9 mouse cellular contexts compared by ENCODE assay signal in genomic region chr2:132102505-132103130, GRCm38 (mm10). TPM values are rescaled to one million over a fixed set of nuclear protein-coding genes. Genes with fewer than 3 reads are reported as not detected.
DNase-seq lines count a peak whose midpoint lies in the region; ATAC-seq and TF ChIP-seq lines count a peak whose summit lies in the region.
"Had no signal": no experiment of that assay in that cellular context is flagged by ENCODE, and none has a peak within 500 bp of the region (broad histone marks: within the 10 kb centered on the region; RNA-seq: fewer than 3 reads in every experiment).

No protein-coding gene starts in this region.

- H3K27me3 ChIP-seq in heart, embryonic 11.5 days (ENCODE audit: control insufficient read depth, insufficient read depth, low read length) = no peaks in the 10 kb centered on the region
- no peaks in the 10 kb centered on the region for H3K27me3 ChIP-seq in kidney, embryonic 14.5 days (ENCODE audit: control insufficient read depth, insufficient read depth, low read length)
- no peaks in the 10 kb centered on the region for H3K27me3 ChIP-seq in megakaryocyte, embryonic 14.5 days (replicated peaks)

- 69% methylated on average over 10 of the region's 10 CpGs for WGBS in heart, embryonic 11.5 days (ENCODE audit: insufficient replicate concordance)
- WGBS in bone marrow, adult 2 months = 7% methylated on average over 10 of the region's 10 CpGs
- WGBS in kidney, embryonic 14.5 days = 56% methylated on average over 10 of the region's 10 CpGs

- DNase-seq in heart, postnatal 4 days = no peak
- DNase-seq in right cerebral cortex, postnatal 10 days (ENCODE audit: low spot score in 2 of 2) = no peak
- no peak for DNase-seq in frontal cortex, postnatal 36 days (ENCODE audit: low spot score in 2 of 2)
- no peak for DNase-seq in ovary, postnatal 10 days (ENCODE audit: low spot score)

- H3K9me3 ChIP-seq in heart, embryonic 11.5 days (replicated peaks; ENCODE audit: control insufficient read depth, low read length) = no peaks in the 10 kb centered on the region
- no peaks in the 10 kb centered on the region for H3K9me3 ChIP-seq in kidney, embryonic 14.5 days (ENCODE audit: control insufficient read depth, low read length)
- no peaks in the 10 kb centered on the region for H3K9me3 ChIP-seq in megakaryocyte, embryonic 14.5 days
- H3K9me3 ChIP-seq: G1E had no signal

- no peak overlapping the region for H3K27ac ChIP-seq in heart, embryonic 11.5 days (ENCODE audit: low read depth, low read length)
- H3K27ac ChIP-seq in bone marrow, adult 2 months (ENCODE audit: control insufficient read depth, insufficient read depth, low read depth, low read length, poor library complexity) = peak overlapping the region; percentile 73
- H3K27ac ChIP-seq in kidney, embryonic 14.5 days (ENCODE audit: low read depth, low read length) = peak overlapping the region; percentile 4; the same call in 1 of the 2 replicates

- H3K36me3 ChIP-seq in heart, embryonic 11.5 days (ENCODE audit: control insufficient read depth, insufficient read depth, low read length) = no peaks in the 10 kb centered on the region
- H3K36me3 ChIP-seq in kidney, embryonic 14.5 days (ENCODE audit: control insufficient read depth, insufficient read depth, low read length) = no peaks in the 10 kb centered on the region; the same call in 1 of the 2 replicates
- H3K36me3 ChIP-seq in megakaryocyte, embryonic 14.5 days (replicated peaks; ENCODE audit: low read length) = peaks cover 21% of the 10 kb centered on the region

- no peak for TF ChIP-seq CTCF in bone marrow, adult 2 months (IDR thresholded peaks at IDR 0.05; ENCODE audit: control insufficient read depth, insufficient read depth, low read length)

- peaks cover 31% of the 10 kb centered on the region for H3K4me1 ChIP-seq in heart, embryonic 11.5 days (ENCODE audit: control insufficient read depth, insufficient read depth, low read length)
- H3K4me1 ChIP-seq in bone marrow, adult 2 months (ENCODE audit: control insufficient read depth, insufficient read depth, low read length) = peaks cover 9% of the 10 kb centered on the region; the same call in 1 of the 2 replicates
- H3K4me1 ChIP-seq in kidney, embryonic 14.5 days (ENCODE audit: control insufficient read depth, insufficient read depth, low read length) = peaks cover 36% of the 10 kb centered on the region
- peaks cover 43% of the 10 kb centered on the region for H3K4me1 ChIP-seq in megakaryocyte, embryonic 14.5 days

- no peak overlapping the region for H3K4me3 ChIP-seq in heart, embryonic 11.5 days (ENCODE audit: low read depth, low read length)
- peak overlapping the region; percentile 48 for H3K4me3 ChIP-seq in bone marrow, adult 2 months (replicated peaks; ENCODE audit: control insufficient read depth, low read depth, low read length)
- H3K4me3 ChIP-seq in kidney, embryonic 14.5 days (ENCODE audit: low read length) = no peak overlapping the region
- peak overlapping the region; percentile 88 for H3K4me3 ChIP-seq in megakaryocyte, embryonic 14.5 days (replicated peaks)

- H3K4me2 ChIP-seq in heart, embryonic 11.5 days = peak overlapping the region; percentile 45
- H3K4me2 ChIP-seq in kidney, embryonic 14.5 days (replicated peaks; ENCODE audit: low read depth, low read length) = peak overlapping the region; percentile 0; the same call in 1 of the 2 replicates

- no peak for ATAC-seq in heart, embryonic 11.5 days (replicated peaks; ENCODE audit: insufficient number of reproducible peaks, low FRiP score, low TSS enrichment)
- no peak for ATAC-seq in kidney, embryonic 14.5 days (ENCODE audit: low FRiP score, low TSS enrichment)

- no peak for TF ChIP-seq POLR2A in bone marrow, adult 2 months (IDR thresholded peaks at IDR 0.05; ENCODE audit: borderline replicate concordance, control insufficient read depth, low read depth, low read length)

- H3K9ac ChIP-seq in heart, embryonic 11.5 days (ENCODE audit: low read depth, low read length) = no peak overlapping the region
- 0 out of 2 replicates have a peak overlapping the region, but pooled peaks have one; percentile 12 for H3K9ac ChIP-seq in kidney, embryonic 14.5 days (ENCODE audit: low read depth, low read length)

RNA-seq across cellular contexts. Expression of gene Slc23a2, which starts 42.3 kb away (rescaled TPM):
- 8.7 and 10.2 TPM in 2 replicates for polyA plus RNA-seq in heart, embryonic 11.5 days (2014; fragmentation: Nextera tagmentation; extraction: Ambion mirVana)
- total RNA-seq in heart, postnatal 4 days (2021) = 10 to 100 TPM; 20.3 to 22.8 TPM
- polyA plus RNA-seq in bone marrow, adult 2 months (2011; ENCODE audit: insufficient read depth, insufficient read length, low replicate concordance, missing spikeins) = 3.9 and 12.2 TPM in 2 replicates
- polyA plus RNA-seq in kidney, embryonic 14.5 days (2014; fragmentation: Nextera tagmentation; extraction: Ambion mirVana) = 12.0 and 18.0 TPM in 2 replicates
- polyA plus RNA-seq in megakaryocyte, embryonic 14.5 days (2012; ENCODE audit: insufficient read depth, low replicate concordance) = 0.23 TPM in 1 of 2 replicates, not detected in the other

Comparison
In these comparisons a context has a peak if more than half of its experiments do, and no peak if none do; other contexts are left out.
1. H3K4me3 ChIP-seq: peak in bone marrow, adult 2 months (single experiment) and megakaryocyte, embryonic 14.5 days (single experiment); none in heart, embryonic 11.5 days (single experiment) and kidney, embryonic 14.5 days (single experiment).